Mouse (Mus musculus) megakaryocyte, embryonic 14.5 days (primary cell): ENCODE data around the gene Acadm. TPM values are rescaled to one million over a fixed set of nuclear protein-coding genes. Genes with fewer than 3 reads are reported as not detected.

Experiments used
- H3K27me3 ChIP-seq: replicated peaks from 2 replicates; pipeline ENCODE3; 2012; ENCODE audit warnings: inconsistent platforms
- H3K36me3 ChIP-seq: replicated peaks from 2 replicates; pipeline ENCODE3; 2012; ENCODE audit warnings: low read length, inconsistent platforms, mixed read lengths
- H3K4me1 ChIP-seq: 2 replicates; pipeline ENCODE4 v1.6.1; 2012; ENCODE audit warnings: inconsistent platforms
- H3K4me3 ChIP-seq: replicated peaks from 2 replicates; pipeline ENCODE3; 2012; ENCODE audit warnings: moderate library complexity, mild to moderate bottlenecking, inconsistent platforms
- H3K9me3 ChIP-seq: 2 replicates; pipeline ENCODE4 v1.6.1; 2012; ENCODE audit warnings: inconsistent platforms
- FLI1 ChIP-seq: IDR thresholded peaks from 2 replicates; pipeline ENCODE4 v1.6.1; 2012; ENCODE audit warnings: low read length, inconsistent platforms, mixed read lengths
- GATA1 ChIP-seq: IDR thresholded peaks from 3 replicates; pipeline ENCODE4 v1.6.1; 2012; ENCODE audit warnings: mixed read lengths, low read length, inconsistent platforms, borderline replicate concordance
- polyA plus RNA-seq: library from polyadenylated mRNA; stranded (reverse); fragments of >175 nt; gene quantifications from 2 replicates; pipeline ENCODE4 v1.2.3, GENCODE M21; 2012; ENCODE audit warnings: low replicate concordance; ENCODE audit not compliant: insufficient read depth

Gene Acadm
- polyA plus RNA-seq, result 3.5 and 9.9 TPM in 2 replicates

DNA sequence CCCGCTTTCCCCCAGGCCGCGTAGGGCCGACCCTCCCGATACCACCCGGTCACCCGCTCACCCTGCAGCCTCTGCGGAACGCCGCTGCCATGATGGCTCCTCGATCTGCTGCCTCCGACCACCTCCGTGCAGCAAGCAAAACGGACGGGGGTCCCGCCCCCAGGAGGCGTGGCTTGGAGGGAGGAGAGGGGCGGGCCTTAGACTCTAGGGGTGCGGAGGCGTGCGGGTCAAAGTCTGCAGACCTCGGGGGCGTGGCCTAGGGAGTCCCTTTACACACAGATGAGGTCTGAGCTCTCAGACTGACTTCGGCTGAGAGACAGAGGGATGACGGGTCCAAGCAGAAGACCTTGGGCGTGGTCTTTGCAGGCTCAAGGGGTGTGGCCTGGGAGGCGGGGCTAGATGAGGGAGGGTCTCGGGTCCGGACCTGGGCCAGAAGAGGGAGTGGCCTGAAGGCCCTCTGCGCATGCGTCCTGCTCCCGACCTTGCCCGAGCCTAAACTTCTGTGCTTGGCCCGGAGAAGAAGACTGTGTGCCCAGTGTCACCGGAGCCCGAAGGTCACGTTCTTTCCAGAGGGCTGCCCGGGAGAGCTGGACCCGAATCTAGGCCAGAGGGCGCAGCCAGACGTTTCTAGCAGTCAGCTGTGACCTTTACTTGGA lies at the start of gene Acadm:
Gene Acadm (minus strand): TSS at position 298 of the 656 bp plus-strand sequence.
- H3K4me3 ChIP-seq, result peak within 1 kb of the TSS; percentile 96
- H3K27me3 ChIP-seq, result no peaks in the 10 kb centered on the region
- TF ChIP-seq GATA1 (no peak), FLI1 (no peak)
- H3K4me1 ChIP-seq, result peaks cover 36% of the 10 kb centered on the region
- peaks cover 30% of the 10 kb centered on the region for H3K36me3 ChIP-seq
- H3K9me3 ChIP-seq, result no peaks in the 10 kb centered on the region

DNA sequence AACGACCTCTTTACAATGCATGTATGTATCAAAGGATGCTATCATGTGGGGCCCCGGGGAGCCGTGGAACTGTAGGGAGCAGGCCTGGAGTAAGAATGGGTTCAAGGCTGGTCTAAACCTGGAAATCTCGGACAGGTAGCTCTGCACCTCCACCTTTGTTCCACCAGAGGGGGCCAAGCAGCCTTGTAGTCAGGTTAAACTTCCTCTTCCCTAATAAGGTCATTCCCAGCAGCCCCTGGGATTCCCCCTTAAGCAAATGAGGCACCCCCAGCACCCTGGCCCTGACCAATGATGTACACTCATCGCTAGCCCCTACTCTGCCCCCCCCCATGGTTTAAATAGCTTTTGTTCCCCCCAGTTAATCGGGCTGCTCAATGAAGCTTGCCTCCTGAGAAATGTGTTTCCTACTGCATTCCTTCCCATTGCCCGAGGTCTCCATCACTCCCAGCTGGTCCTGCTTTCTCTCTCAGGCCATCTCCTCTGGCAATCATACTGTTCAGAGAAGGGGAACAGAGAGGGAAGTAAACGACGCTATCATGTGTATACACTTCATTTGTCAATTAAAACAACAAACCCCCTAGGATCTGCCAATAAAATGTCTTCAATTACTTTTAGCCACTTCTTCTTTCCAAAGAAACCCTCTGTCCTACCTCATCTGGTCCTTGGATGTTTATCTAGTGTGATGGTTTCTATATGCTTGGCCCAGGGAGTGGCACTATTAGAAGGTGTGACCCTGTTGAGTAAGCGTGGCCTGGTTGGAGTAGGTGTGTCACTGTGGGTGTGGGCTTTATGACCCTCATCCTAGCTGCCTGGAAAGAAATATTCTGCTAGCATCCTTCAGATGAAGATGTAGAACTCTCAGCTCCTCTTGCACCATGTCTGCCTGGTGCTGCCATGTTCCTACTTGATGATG lies 40.3 kb upstream of the Acadm start:
- H3K27me3 ChIP-seq, result peaks cover 13% of the 10 kb centered on the region
- no peaks in the 10 kb centered on the region for H3K36me3 ChIP-seq
- no peaks in the 10 kb centered on the region for H3K9me3 ChIP-seq
- no peak overlapping the region for H3K4me3 ChIP-seq
- no peak for TF ChIP-seq GATA1
- no peak for TF ChIP-seq FLI1
- no peaks in the 10 kb centered on the region for H3K4me1 ChIP-seq

GRCm38 (mm10) chr3:153980611-153981010 lies 36.2 kb upstream of the Acadm start:
- Histone ChIP-seq H3K36me3 (no peaks in the 10 kb centered on the region), H3K4me1 (no peaks in the 10 kb centered on the region; the same call in 1 of the 2 replicates), H3K9me3 (peaks cover 5% of the 10 kb centered on the region; the same call in 1 of the 2 replicates), H3K4me3 (no peak overlapping the region), H3K27me3 (peaks cover 30% of the 10 kb centered on the region)
- no peak for TF ChIP-seq FLI1
- no peak for TF ChIP-seq GATA1

DNA sequence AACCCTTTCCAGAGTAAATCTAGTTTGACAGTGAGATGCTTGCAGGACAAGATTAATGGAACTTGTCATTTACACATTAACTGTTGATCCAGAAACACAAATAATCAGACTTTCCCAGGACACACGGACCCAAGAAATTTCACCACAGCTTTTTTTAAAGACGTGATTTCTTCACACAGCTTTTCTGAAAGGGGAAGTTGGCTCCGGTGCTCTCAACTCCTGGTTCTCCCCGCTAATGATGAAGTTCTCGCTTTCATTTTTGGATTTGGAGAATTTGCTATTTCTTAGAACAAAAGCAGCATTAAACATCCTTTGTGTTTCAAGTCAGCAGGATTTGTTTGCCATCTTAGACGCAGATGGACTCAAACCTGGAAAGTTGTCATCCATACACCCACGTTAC lies 31.4 kb upstream of the Acadm start:
- TF ChIP-seq FLI1, result no peak
- TF ChIP-seq GATA1, result no peak
- Histone ChIP-seq H3K27me3 (peaks cover 62% of the 10 kb centered on the region), H3K9me3 (peaks cover 11% of the 10 kb centered on the region; the same call in 1 of the 2 replicates), H3K4me1 (peaks cover 23% of the 10 kb centered on the region), H3K36me3 (no peaks in the 10 kb centered on the region), H3K4me3 (no peak overlapping the region)

DNA sequence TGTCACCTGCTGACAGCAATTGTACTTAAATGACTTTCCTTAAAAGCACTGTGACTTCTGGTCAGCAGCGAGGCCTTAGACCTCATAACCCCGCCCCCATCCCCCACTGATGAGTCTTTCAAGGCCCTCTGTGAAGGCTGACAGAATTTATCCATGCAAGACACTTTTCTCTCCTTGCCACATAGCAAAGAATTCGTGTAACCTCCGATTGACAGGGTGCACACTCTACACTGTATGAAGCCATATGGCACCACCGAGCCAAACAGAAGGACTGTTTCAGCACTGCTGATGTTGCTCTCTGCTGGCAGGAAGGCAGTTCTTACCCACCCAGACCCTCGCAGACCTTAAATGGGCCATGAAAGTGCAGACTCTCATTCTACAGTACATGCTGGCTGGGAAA lies 30.6 kb upstream of the Acadm start:
- peaks cover 69% of the 10 kb centered on the region for H3K27me3 ChIP-seq
- TF ChIP-seq GATA1 (no peak), FLI1 (no peak)
- H3K4me1 ChIP-seq, result peaks cover 23% of the 10 kb centered on the region
- H3K4me3 ChIP-seq, result peak overlapping the region; percentile 23
- H3K9me3 ChIP-seq, result peaks cover 15% of the 10 kb centered on the region
- H3K36me3 ChIP-seq, result no peaks in the 10 kb centered on the region

DNA sequence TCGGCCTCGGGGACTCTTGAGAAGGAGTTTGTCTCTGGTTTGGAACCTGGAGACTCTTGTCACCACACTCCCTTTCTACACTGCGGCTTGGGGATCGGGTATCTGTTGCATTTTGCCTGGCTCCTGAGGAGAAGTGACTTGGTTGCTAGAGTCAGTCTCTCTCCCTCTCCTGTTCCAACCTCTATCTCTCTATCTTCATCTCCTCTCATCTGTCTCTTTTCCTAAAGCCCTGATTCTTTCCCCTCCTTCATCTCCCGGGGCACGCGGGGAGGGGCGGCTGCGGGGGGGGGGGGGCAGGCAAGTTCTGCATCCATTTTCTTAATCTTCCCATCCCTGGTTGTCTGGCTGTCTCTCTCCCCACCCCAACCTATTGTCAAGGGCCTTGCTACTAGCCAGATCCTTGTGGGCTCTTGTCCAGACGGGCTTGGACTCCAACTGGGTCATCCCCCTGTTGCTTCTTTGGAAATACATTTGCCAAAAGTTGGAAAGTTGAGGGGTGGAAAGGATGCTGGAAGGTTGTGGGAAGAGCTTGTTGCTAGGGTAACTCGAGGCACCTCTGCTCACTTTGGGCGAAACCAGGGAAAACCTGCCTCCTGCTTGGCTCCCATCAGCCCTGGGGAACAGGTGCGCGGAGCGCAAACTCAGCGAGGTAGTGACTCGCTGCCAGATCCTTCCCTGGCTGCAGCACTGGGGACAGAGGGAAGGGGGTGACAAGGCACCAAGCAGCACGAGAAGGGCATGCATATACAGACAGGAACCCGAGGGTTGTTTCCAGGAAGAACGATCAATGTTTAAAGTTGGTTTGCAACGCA lies 29.7 kb upstream of the Acadm start:
- Histone ChIP-seq H3K36me3 (no peaks in the 10 kb centered on the region), H3K9me3 (peaks cover 24% of the 10 kb centered on the region), H3K27me3 (peaks cover 71% of the 10 kb centered on the region), H3K4me3 (peak overlapping the region; percentile 62), H3K4me1 (peaks cover 23% of the 10 kb centered on the region)
- no peak for TF ChIP-seq FLI1
- TF ChIP-seq GATA1, result no peak

- TF ChIP-seq GATA1 (no peak), FLI1 (no peak)
- peak within 1 kb of the TSS; percentile 62 for H3K4me3 ChIP-seq
- peaks cover 67% of the 10 kb centered on the region for H3K27me3 ChIP-seq
- peaks cover 23% of the 10 kb centered on the region for H3K4me1 ChIP-seq
- H3K36me3 ChIP-seq, result no peaks in the 10 kb centered on the region
- H3K9me3 ChIP-seq, result peaks cover 25% of the 10 kb centered on the region
Measured at GRCm38 (mm10) chr3:153973171-153973948, 28.9 kb upstream of the Acadm start, which contains the start of gene Slc44a5. Gene Slc44a5 (plus strand): TSS chr3:153973436.

- Histone ChIP-seq H3K27me3 (peaks cover 41% of the 10 kb centered on the region), H3K4me1 (peaks cover 23% of the 10 kb centered on the region), H3K9me3 (peaks cover 38% of the 10 kb centered on the region), H3K4me3 (no peak overlapping the region), H3K36me3 (no peaks in the 10 kb centered on the region)
- no peak for TF ChIP-seq FLI1
- TF ChIP-seq GATA1, result no peak
Measured at GRCm38 (mm10) chr3:153969451-153969850, 25.0 kb upstream of the Acadm start.

DNA sequence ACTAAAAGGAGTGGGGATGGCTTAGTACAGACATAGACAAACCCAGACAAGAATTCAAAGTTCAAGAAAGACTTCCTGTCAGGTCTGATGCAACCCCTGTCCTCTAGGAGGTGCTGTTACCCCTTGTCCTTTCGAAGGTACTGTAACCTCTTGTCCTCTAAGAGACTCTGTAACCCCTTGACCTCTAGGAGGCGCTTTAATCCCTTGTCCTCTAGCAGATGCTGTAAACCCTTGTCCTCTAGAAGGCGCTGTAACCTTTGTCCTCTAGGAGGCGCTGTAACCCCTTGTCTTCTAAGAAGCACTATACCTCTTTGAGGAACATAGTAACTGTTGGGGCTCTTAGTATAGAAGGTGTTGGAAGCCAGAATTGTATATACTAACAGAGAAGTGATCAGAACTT lies 24.1 kb upstream of the Acadm start:
- H3K27me3 ChIP-seq, result peaks cover 32% of the 10 kb centered on the region
- H3K36me3 ChIP-seq, result no peaks in the 10 kb centered on the region
- peaks cover 35% of the 10 kb centered on the region for H3K9me3 ChIP-seq
- TF ChIP-seq GATA1 (no peak), FLI1 (no peak)
- H3K4me3 ChIP-seq, result no peak overlapping the region
- peaks cover 17% of the 10 kb centered on the region for H3K4me1 ChIP-seq
